Mouse (Mus musculus) hindbrain, embryonic 13.5 days (tissue): ENCODE measurements around the gene Brpf3. TPM values are rescaled to one million over a fixed set of nuclear protein-coding genes. Genes with fewer than 3 reads are reported as not detected.

ENCODE experiments used
- ATAC-seq: fragments of 200-750 bp; cut with Nextera tagmentation; 2 replicates; pipeline ENCODE4 v1.8.0; 2017; ENCODE audit warnings: moderate TSS enrichment; ENCODE audit not compliant: low FRiP score
- H3K27ac ChIP-seq: fragments of 300-500 bp; sonication (generic); 2 replicates; pipeline ENCODE4 v1.5.1; 2015; ENCODE audit warnings: inconsistent platforms, mild to moderate bottlenecking, moderate library complexity
- H3K27me3 ChIP-seq: fragments of 300-500 bp; sonication (generic); 2 replicates; pipeline ENCODE4 v1.6.1; 2015; ENCODE audit warnings: mild to moderate bottlenecking, inconsistent platforms
- H3K36me3 ChIP-seq: fragments of 300-500 bp; sonication (generic); 2 replicates; pipeline ENCODE4 v1.6.1; 2015; ENCODE audit warnings: mild to moderate bottlenecking, inconsistent platforms
- H3K4me1 ChIP-seq: fragments of 300-500 bp; sonication (generic); replicated peaks from 2 replicates; pipeline ENCODE4 v1.6.1; 2015; ENCODE audit warnings: inconsistent platforms
- H3K4me2 ChIP-seq: fragments of 300-500 bp; sonication (generic); 2 replicates; pipeline ENCODE4 v1.6.1; 2015; ENCODE audit warnings: inconsistent platforms, mild to moderate bottlenecking, moderate library complexity
- H3K4me3 ChIP-seq: fragments of 300-500 bp; sonication (generic); 2 replicates; pipeline ENCODE4 v1.5.1; 2015; ENCODE audit warnings: mild to moderate bottlenecking, inconsistent platforms
- H3K9ac ChIP-seq: fragments of 300-500 bp; sonication (generic); 2 replicates; pipeline ENCODE4 v1.6.1; 2015; ENCODE audit warnings: mild to moderate bottlenecking, inconsistent platforms
- H3K9me3 ChIP-seq: fragments of 300-500 bp; sonication (generic); 2 replicates; pipeline ENCODE4 v1.6.1; 2016; ENCODE audit warnings: inconsistent platforms
- WGBS: fragments of 180-500 bp; shearing (Covaris S2); methylation state at CpG from one replicate; pipeline ENCODE4 v1.1.7; 2015; 5-methylcytosine and 5-hydroxymethylcytosine counted together
- polyA plus RNA-seq: library from polyadenylated mRNA; unstranded; fragments of >200 nt; fragmentation: Nextera tagmentation; extraction: Ambion mirVana; gene quantifications from 2 replicates; pipeline ENCODE4 v1.2.1, GENCODE M21; 2015

Gene Brpf3
- polyA plus RNA-seq, 1 experiment from 2014 or later = 9.7 TPM

- 77% methylated on average over 11 of the region's 11 CpGs for WGBS
- no peak overlapping the region for H3K9ac ChIP-seq
- ATAC-seq = no peak
- no peak overlapping the region for H3K4me3 ChIP-seq
- H3K27me3 ChIP-seq = no peaks in the 10 kb centered on the region
- no peaks in the 10 kb centered on the region for H3K36me3 ChIP-seq
- H3K4me2 ChIP-seq = no peak overlapping the region
- H3K4me1 ChIP-seq = peaks cover 23% of the 10 kb centered on the region
- H3K9me3 ChIP-seq = no peaks in the 10 kb centered on the region
- no peak overlapping the region; the same call in 1 of the 2 replicates for H3K27ac ChIP-seq
Measured at GRCm38 (mm10) chr17:28871831-28872230, 70.9 kb downstream of the Brpf3 start.

GRCm38 (mm10) chr17:28872322-28872721, 71.4 kb downstream of the Brpf3 start:
- WGBS = 85% methylated on average over 7 of the region's 7 CpGs
- Histone ChIP-seq H3K36me3 (no peaks in the 10 kb centered on the region), H3K4me2 (no peak overlapping the region), H3K27me3 (no peaks in the 10 kb centered on the region), H3K9ac (no peak overlapping the region), H3K4me3 (no peak overlapping the region), H3K27ac (no peak overlapping the region; the same call in 1 of the 2 replicates), H3K4me1 (peaks cover 25% of the 10 kb centered on the region), H3K9me3 (no peaks in the 10 kb centered on the region)
- ATAC-seq = no peak

- H3K4me1 ChIP-seq = peaks cover 17% of the 10 kb centered on the region
- H3K27ac ChIP-seq = no peak overlapping the region
- no peaks in the 10 kb centered on the region for H3K9me3 ChIP-seq
- 85% methylated on average over 4 of the region's 4 CpGs for WGBS
- no peak overlapping the region for H3K4me2 ChIP-seq
- ATAC-seq = no peak
- 0 out of 2 replicates have a peak, but pooled peaks cover 9% of the 10 kb centered on the region for H3K27me3 ChIP-seq
- no peak overlapping the region for H3K4me3 ChIP-seq
- H3K36me3 ChIP-seq = no peaks in the 10 kb centered on the region
- H3K9ac ChIP-seq = no peak overlapping the region
Measured at GRCm38 (mm10) chr17:28874216-28874615, 73.3 kb downstream of the Brpf3 start.

GRCm38 (mm10) chr17:28874825-28875224, 73.9 kb downstream of the Brpf3 start:
- Histone ChIP-seq H3K4me3 (no peak overlapping the region), H3K9ac (no peak overlapping the region), H3K27ac (no peak overlapping the region), H3K4me1 (peaks cover 11% of the 10 kb centered on the region), H3K9me3 (no peaks in the 10 kb centered on the region), H3K27me3 (0 out of 2 replicates have a peak, but pooled peaks cover 11% of the 10 kb centered on the region), H3K36me3 (no peaks in the 10 kb centered on the region), H3K4me2 (no peak overlapping the region)
- ATAC-seq = no peak
- WGBS = 79% methylated on average over 7 of the region's 7 CpGs

- Histone ChIP-seq H3K4me1 (peaks cover 12% of the 10 kb centered on the region), H3K36me3 (no peaks in the 10 kb centered on the region), H3K9me3 (no peaks in the 10 kb centered on the region), H3K9ac (no peak overlapping the region), H3K27ac (no peak overlapping the region), H3K4me3 (no peak overlapping the region), H3K27me3 (0 out of 2 replicates have a peak, but pooled peaks cover 11% of the 10 kb centered on the region), H3K4me2 (no peak overlapping the region)
- ATAC-seq = no peak
- 50% methylated on average over 8 of the region's 8 CpGs for WGBS
Measured at GRCm38 (mm10) chr17:28875316-28875715, 74.4 kb downstream of the Brpf3 start.

GRCm38 (mm10) chr17:28876331-28876730, 75.4 kb downstream of the Brpf3 start:
- Histone ChIP-seq H3K4me3 (no peak overlapping the region), H3K9ac (no peak overlapping the region), H3K4me2 (no peak overlapping the region), H3K36me3 (no peaks in the 10 kb centered on the region), H3K9me3 (no peaks in the 10 kb centered on the region), H3K4me1 (peaks cover 8% of the 10 kb centered on the region), H3K27me3 (peaks cover 19% of the 10 kb centered on the region; the same call in 1 of the 2 replicates), H3K27ac (no peak overlapping the region)
- no peak for ATAC-seq
- 64% methylated on average over 5 of the region's 5 CpGs for WGBS

GRCm38 (mm10) chr17:28876821-28877220, 75.9 kb downstream of the Brpf3 start:
- Histone ChIP-seq H3K9me3 (no peaks in the 10 kb centered on the region), H3K36me3 (no peaks in the 10 kb centered on the region), H3K4me1 (peaks cover 8% of the 10 kb centered on the region), H3K27me3 (peaks cover 22% of the 10 kb centered on the region; the same call in 1 of the 2 replicates), H3K4me2 (no peak overlapping the region), H3K9ac (no peak overlapping the region), H3K27ac (no peak overlapping the region), H3K4me3 (no peak overlapping the region)
- 14% methylated on average over 19 of the region's 19 CpGs for WGBS
- no peak for ATAC-seq

- peaks cover 25% of the 10 kb centered on the region for H3K27me3 ChIP-seq
- 4% methylated on average over 18 of the region's 18 CpGs for WGBS
- no peak overlapping the region for H3K4me3 ChIP-seq
- peaks cover 8% of the 10 kb centered on the region for H3K4me1 ChIP-seq
- no peak overlapping the region for H3K9ac ChIP-seq
- no peaks in the 10 kb centered on the region for H3K9me3 ChIP-seq
- no peak overlapping the region for H3K27ac ChIP-seq
- no peak for ATAC-seq
- peak overlapping the region; percentile 34 for H3K4me2 ChIP-seq
- no peaks in the 10 kb centered on the region for H3K36me3 ChIP-seq
Measured at GRCm38 (mm10) chr17:28879931-28880391, 79.1 kb downstream of the Brpf3 start.

GRCm38 (mm10) chr17:28882316-28882715, 81.4 kb downstream of the Brpf3 start:
- Histone ChIP-seq H3K4me2 (peak overlapping the region; percentile 32), H3K36me3 (no peaks in the 10 kb centered on the region), H3K27me3 (peaks cover 25% of the 10 kb centered on the region), H3K9me3 (no peaks in the 10 kb centered on the region), H3K4me1 (peaks cover 4% of the 10 kb centered on the region), H3K4me3 (0 out of 2 replicates have a peak overlapping the region, but pooled peaks have one; percentile 5), H3K27ac (no peak overlapping the region), H3K9ac (no peak overlapping the region)
- 4% methylated on average over 12 of the region's 12 CpGs for WGBS
- 0 out of 2 replicates have a peak, but pooled peaks have one; percentile 49 for ATAC-seq

GRCm38 (mm10) chr17:28882810-28883209, 81.9 kb downstream of the Brpf3 start:
- no peak overlapping the region for H3K4me3 ChIP-seq
- peaks cover 25% of the 10 kb centered on the region for H3K27me3 ChIP-seq
- WGBS = 55% methylated on average over 8 of the region's 8 CpGs

GRCm38 (mm10) chr17:28883941-28884516, 83.1 kb downstream of the Brpf3 start:
- no peak for ATAC-seq
- H3K9me3 ChIP-seq = peaks cover 5% of the 10 kb centered on the region; the same call in 1 of the 2 replicates
- H3K4me3 ChIP-seq = no peak overlapping the region
- 75% methylated on average over 10 of the region's 10 CpGs for WGBS
- H3K27ac ChIP-seq = no peak overlapping the region
- H3K36me3 ChIP-seq = no peaks in the 10 kb centered on the region
- H3K4me2 ChIP-seq = no peak overlapping the region
- H3K4me1 ChIP-seq = peaks cover 4% of the 10 kb centered on the region
- no peak overlapping the region for H3K9ac ChIP-seq
- peaks cover 18% of the 10 kb centered on the region for H3K27me3 ChIP-seq

More at GRCm38 (mm10) chr17:28882810-28883209, 81.9 kb downstream of the Brpf3 start:
- H3K4me2 ChIP-seq = peak overlapping the region; percentile 32; the same call in 1 of the 2 replicates
- H3K27ac ChIP-seq = no peak overlapping the region
- 0 out of 2 replicates have a peak, but pooled peaks cover under 1% of the 10 kb centered on the region for H3K9me3 ChIP-seq
- H3K4me1 ChIP-seq = peaks cover 4% of the 10 kb centered on the region
- ATAC-seq = no peak
- no peaks in the 10 kb centered on the region for H3K36me3 ChIP-seq
- no peak overlapping the region for H3K9ac ChIP-seq

- peaks cover 14% of the 10 kb centered on the region for H3K27me3 ChIP-seq
- no peak overlapping the region for H3K4me2 ChIP-seq
- H3K27ac ChIP-seq = no peak overlapping the region
- H3K4me3 ChIP-seq = no peak overlapping the region
- no peaks in the 10 kb centered on the region for H3K36me3 ChIP-seq
- WGBS = 88% methylated on average over 8 of the region's 8 CpGs
- H3K9me3 ChIP-seq = peaks cover 5% of the 10 kb centered on the region; the same call in 1 of the 2 replicates
- ATAC-seq = no peak
- peaks cover under 1% of the 10 kb centered on the region for H3K4me1 ChIP-seq
- H3K9ac ChIP-seq = no peak overlapping the region
Measured at GRCm38 (mm10) chr17:28885231-28885630, 84.3 kb downstream of the Brpf3 start.

GRCm38 (mm10) chr17:28886266-28886665, 85.4 kb downstream of the Brpf3 start:
- ATAC-seq = no peak
- no peak overlapping the region for H3K9ac ChIP-seq
- H3K27me3 ChIP-seq = peaks cover 7% of the 10 kb centered on the region
- WGBS = 81% methylated on average over 8 of the region's 8 CpGs
- no peaks in the 10 kb centered on the region; the same call in 1 of the 2 replicates for H3K4me1 ChIP-seq
- H3K36me3 ChIP-seq = no peaks in the 10 kb centered on the region
- peaks cover 5% of the 10 kb centered on the region; the same call in 1 of the 2 replicates for H3K9me3 ChIP-seq
- no peak overlapping the region for H3K4me2 ChIP-seq
- H3K4me3 ChIP-seq = no peak overlapping the region
- no peak overlapping the region for H3K27ac ChIP-seq
